Mouse (Mus musculus): ENCODE results near the gene Tdp1. TPM values are rescaled to one million over a fixed set of nuclear protein-coding genes. Genes with fewer than 3 reads are reported as not detected.

The Tdp1 gene
- polyA plus RNA-seq, 1 experiment from 2014 or later = 51.5 TPM

GRCm38 (mm10) chr12:99859391-99860100 is 24.8 kb upstream of the Tdp1 start:
- WGBS = 68% methylated on average over 3 of the region's 3 CpGs
- Histone ChIP-seq H3K4me3 (no peak overlapping the region), H3K27ac (replicated peaks) (no peak overlapping the region), H3K9ac (no peak overlapping the region), H3K4me2 (no peak overlapping the region), H3K9me3 (no peaks in the 10 kb centered on the region), H3K27me3 (no peaks in the 10 kb centered on the region), H3K4me1 (replicated peaks) (peaks cover 13% of the 10 kb centered on the region; the same call in 1 of the 2 replicates), H3K36me3 (no peaks in the 10 kb centered on the region)
- no peak for ATAC-seq (ENCODE audit: low FRiP score, low read depth)

- Histone ChIP-seq H3K4me2 (no peak overlapping the region), H3K9me3 (no peaks in the 10 kb centered on the region), H3K36me3 (no peaks in the 10 kb centered on the region), H3K4me3 (no peak overlapping the region), H3K27me3 (no peaks in the 10 kb centered on the region), H3K4me1 (replicated peaks) (peaks cover 9% of the 10 kb centered on the region; the same call in 1 of the 2 replicates), H3K9ac (no peak overlapping the region), H3K27ac (replicated peaks) (no peak overlapping the region)
- ATAC-seq (ENCODE audit: low FRiP score, low read depth) = peak; percentile 30; the same call in 1 of the 2 replicates
- 79% methylated on average over 4 of the region's 4 CpGs for WGBS
These were observed 23.3 kb upstream of the Tdp1 start for GRCm38 (mm10) chr12:99860981-99861380.

- H3K27ac ChIP-seq (replicated peaks) = no peak overlapping the region
- no peaks in the 10 kb centered on the region for H3K27me3 ChIP-seq
- H3K4me3 ChIP-seq = no peak overlapping the region
- H3K36me3 ChIP-seq = no peaks in the 10 kb centered on the region
- H3K4me1 ChIP-seq (replicated peaks) = no peaks in the 10 kb centered on the region
- H3K9me3 ChIP-seq = no peaks in the 10 kb centered on the region
- H3K4me2 ChIP-seq = no peak overlapping the region
- no peak for ATAC-seq (ENCODE audit: low FRiP score, low read depth)
- no peak overlapping the region for H3K9ac ChIP-seq
These were observed 19.7 kb upstream of the Tdp1 start for GRCm38 (mm10) chr12:99864613-99865012.

GRCm38 (mm10) chr12:99868821-99869220 is 15.5 kb upstream of the Tdp1 start:
- ATAC-seq (ENCODE audit: low FRiP score, low read depth) = no peak
- no peak overlapping the region for H3K4me2 ChIP-seq
- H3K9me3 ChIP-seq = no peaks in the 10 kb centered on the region
- no peak overlapping the region for H3K9ac ChIP-seq
- no peak overlapping the region for H3K27ac ChIP-seq (replicated peaks)
- no peaks in the 10 kb centered on the region for H3K36me3 ChIP-seq
- H3K27me3 ChIP-seq = no peaks in the 10 kb centered on the region
- H3K4me1 ChIP-seq (replicated peaks) = no peaks in the 10 kb centered on the region
- WGBS = 88% methylated on average over 1 of the region's 1 CpGs
- no peak overlapping the region for H3K4me3 ChIP-seq

GRCm38 (mm10) chr12:99873443-99873842 is 10.9 kb upstream of the Tdp1 start:
- WGBS = 57% methylated on average over 3 of the region's 3 CpGs
- no peaks in the 10 kb centered on the region for H3K9me3 ChIP-seq

GRCm38 (mm10) chr12:99874609-99875008 is 9.7 kb upstream of the Tdp1 start:
- H3K4me2 ChIP-seq = no peak overlapping the region
- no peaks in the 10 kb centered on the region for H3K9me3 ChIP-seq
- no peaks in the 10 kb centered on the region for H3K36me3 ChIP-seq
- no peak overlapping the region for H3K4me3 ChIP-seq
- no peaks in the 10 kb centered on the region for H3K4me1 ChIP-seq (replicated peaks)
- H3K27me3 ChIP-seq = no peaks in the 10 kb centered on the region
- WGBS = 77% methylated on average over 6 of the region's 6 CpGs
- no peak overlapping the region for H3K9ac ChIP-seq
- H3K27ac ChIP-seq (replicated peaks) = no peak overlapping the region
- no peak for ATAC-seq (ENCODE audit: low FRiP score, low read depth)

More at GRCm38 (mm10) chr12:99873443-99873842, 10.9 kb upstream of the Tdp1 start:
- no peaks in the 10 kb centered on the region for H3K4me1 ChIP-seq (replicated peaks)
- H3K36me3 ChIP-seq = no peaks in the 10 kb centered on the region
- H3K4me3 ChIP-seq = no peak overlapping the region
- H3K4me2 ChIP-seq = no peak overlapping the region
- no peak for ATAC-seq (ENCODE audit: low FRiP score, low read depth)
- no peaks in the 10 kb centered on the region for H3K27me3 ChIP-seq
- H3K27ac ChIP-seq (replicated peaks) = no peak overlapping the region
- H3K9ac ChIP-seq = no peak overlapping the region

GRCm38 (mm10) chr12:99883000-99883712 is 1.2 kb upstream of the Tdp1 start:
- under 1% methylated on average over 38 of the region's 38 CpGs for WGBS
- Histone ChIP-seq H3K27ac (replicated peaks) (peak overlapping the region; percentile 85; the same call in 1 of the 2 replicates), H3K27me3 (no peaks in the 10 kb centered on the region), H3K4me3 (peak overlapping the region; percentile 93), H3K4me1 (replicated peaks) (peaks cover 23% of the 10 kb centered on the region), H3K9ac (peak overlapping the region; percentile 84), H3K9me3 (no peaks in the 10 kb centered on the region), H3K4me2 (peak overlapping the region; percentile 97), H3K36me3 (no peaks in the 10 kb centered on the region)
- ATAC-seq (ENCODE audit: low FRiP score, low read depth) = peak; percentile 92

- Histone ChIP-seq H3K4me3 (peak overlapping the region; percentile 93), H3K27ac (replicated peaks) (peak overlapping the region; percentile 85), H3K27me3 (no peaks in the 10 kb centered on the region), H3K4me1 (replicated peaks) (peaks cover 23% of the 10 kb centered on the region), H3K4me2 (peak overlapping the region; percentile 97), H3K36me3 (no peaks in the 10 kb centered on the region), H3K9ac (peak overlapping the region; percentile 84), H3K9me3 (no peaks in the 10 kb centered on the region)
- under 1% methylated on average over 11 of the region's 11 CpGs for WGBS
- peak; percentile 19; the same call in 1 of the 2 replicates for ATAC-seq (ENCODE audit: low FRiP score, low read depth)
These were observed 608 bp upstream of the Tdp1 start for GRCm38 (mm10) chr12:99883713-99884105.

- Histone ChIP-seq H3K27ac (replicated peaks) (0 out of 2 replicates have a peak overlapping the region, but pooled peaks have one; percentile 85), H3K4me2 (peak overlapping the region; percentile 97), H3K9me3 (no peaks in the 10 kb centered on the region), H3K9ac (peak overlapping the region; percentile 84), H3K27me3 (no peaks in the 10 kb centered on the region), H3K36me3 (no peaks in the 10 kb centered on the region), H3K4me1 (replicated peaks) (peaks cover 23% of the 10 kb centered on the region), H3K4me3 (peak overlapping the region; percentile 93)
- no peak for ATAC-seq (ENCODE audit: low FRiP score, low read depth)
- WGBS = 38% methylated on average over 8 of the region's 8 CpGs
These were observed 1.1 kb downstream of the Tdp1 start for GRCm38 (mm10) chr12:99885282-99885901.

- no peak overlapping the region for H3K9ac ChIP-seq
- no peak overlapping the region for H3K4me2 ChIP-seq
- H3K27me3 ChIP-seq = no peaks in the 10 kb centered on the region
- H3K9me3 ChIP-seq = no peaks in the 10 kb centered on the region
- ATAC-seq (ENCODE audit: low FRiP score, low read depth) = no peak
- WGBS = 92% methylated on average over 4 of the region's 4 CpGs
- H3K36me3 ChIP-seq = peaks cover 54% of the 10 kb centered on the region
- no peaks in the 10 kb centered on the region for H3K4me1 ChIP-seq (replicated peaks)
- H3K4me3 ChIP-seq = no peak overlapping the region
- no peak overlapping the region for H3K27ac ChIP-seq (replicated peaks)
These were observed 13.5 kb downstream of the Tdp1 start for GRCm38 (mm10) chr12:99897846-99898245.

- WGBS = 85% methylated on average over 16 of the region's 16 CpGs
- Histone ChIP-seq H3K9me3 (no peaks in the 10 kb centered on the region), H3K27me3 (no peaks in the 10 kb centered on the region), H3K4me1 (replicated peaks) (no peaks in the 10 kb centered on the region), H3K4me2 (no peak overlapping the region), H3K4me3 (no peak overlapping the region), H3K36me3 (peaks cover 52% of the 10 kb centered on the region), H3K27ac (replicated peaks) (no peak overlapping the region), H3K9ac (no peak overlapping the region)
- no peak for ATAC-seq (ENCODE audit: low FRiP score, low read depth)
These were observed 14.0 kb downstream of the Tdp1 start for GRCm38 (mm10) chr12:99898248-99898870.

- Histone ChIP-seq H3K9ac (no peak overlapping the region), H3K4me3 (no peak overlapping the region), H3K4me2 (no peak overlapping the region), H3K9me3 (no peaks in the 10 kb centered on the region), H3K4me1 (replicated peaks) (no peaks in the 10 kb centered on the region), H3K27ac (replicated peaks) (no peak overlapping the region), H3K36me3 (peaks cover 47% of the 10 kb centered on the region), H3K27me3 (no peaks in the 10 kb centered on the region)
- no peak for ATAC-seq (ENCODE audit: low FRiP score, low read depth)
- 87% methylated on average over 1 of the region's 3 CpGs for WGBS
These were observed 15.7 kb downstream of the Tdp1 start for GRCm38 (mm10) chr12:99899991-99900390.

All from hindbrain, embryonic 15.5 days (tissue).